Mouse (Mus musculus): Measurements from ENCODE around the gene Cplx3. TPM values are rescaled to one million over a fixed set of nuclear protein-coding genes. Genes with fewer than 3 reads are reported as not detected.
A peak's percentile ranks its signal among the peaks of the same experiment; 100 is the strongest.

Cplx3 gene
- total and polyA plus RNA-seq, 3 experiments = not detected

GRCm38 (mm10) chr9:57625674-57626500, 19.8 kb upstream of the Cplx3 start:
- Histone ChIP-seq H3K27ac (ENCODE audit: control insufficient read depth, low read depth, low read length) (no peak overlapping the region), H3K27me3 (ENCODE audit: control insufficient read depth in 1 of 2, insufficient read depth in 2 of 2, low read length in 2 of 2) (no peaks in the 10 kb centered on the region), H3K9ac (ENCODE audit: control insufficient read depth, low read depth, low read length, poor library complexity, severe bottlenecking) (no peak overlapping the region), H3K36me3 (ENCODE audit: control insufficient read depth in 1 of 2, insufficient read depth in 2 of 2, low read length in 2 of 2) (peaks cover 0 to 5% of the 10 kb centered on the region in 2 experiments; a peak in 1 of 4 replicates), H3K79me2 (ENCODE audit: control insufficient read depth, insufficient read depth, low read length, poor library complexity) (no peaks in the 10 kb centered on the region), H3K9me3 (replicated peaks; ENCODE audit: insufficient read depth, low read length) (no peaks in the 10 kb centered on the region), H3K4me1 (ENCODE audit: control insufficient read depth in 1 of 2, insufficient read depth in 2 of 2, low read length in 2 of 2) (0 out of 4 replicates have a peak, but pooled peaks cover 0 to 3% of the 10 kb centered on the region in 2 experiments), H3K4me3 (ENCODE audit: control insufficient read depth in 1 of 2, insufficient read depth in 1 of 2, low read depth in 2 of 2, low read length in 2 of 2) (no peak overlapping the region)
- TF ChIP-seq MAZ (IDR thresholded peaks at IDR 0.05; ENCODE audit: low read depth, low read length) (no peak), NELFE (IDR thresholded peaks at IDR 0.05; ENCODE audit: low read depth, low read length) (no peak), GABPA (IDR thresholded peaks at IDR 0.05; ENCODE audit: low read depth, low read length) (no peak), MXI1 (IDR thresholded peaks at IDR 0.05; ENCODE audit: low read depth, low read length) (no peak), ETS1 (IDR thresholded peaks at IDR 0.05; ENCODE audit: low read depth, low read length) (no peak), RCOR1 (IDR thresholded peaks at IDR 0.05; ENCODE audit: low read depth, low read length) (no peak), TAL1 (IDR thresholded peaks at IDR 0.05; ENCODE audit: low read length) (no peak)
- DNase-seq (ENCODE audit: low read depth, low spot score) = no peak

GRCm38 (mm10) chr9:57624295-57624694, 18.2 kb upstream of the Cplx3 start:
- H3K27ac ChIP-seq (ENCODE audit: control insufficient read depth, low read depth, low read length) = no peak overlapping the region
- H3K79me2 ChIP-seq (ENCODE audit: control insufficient read depth, insufficient read depth, low read length, poor library complexity) = no peaks in the 10 kb centered on the region
- H3K9ac ChIP-seq (ENCODE audit: control insufficient read depth, low read depth, low read length, poor library complexity, severe bottlenecking) = no peak overlapping the region
- no peaks in the 10 kb centered on the region for H3K9me3 ChIP-seq (replicated peaks; ENCODE audit: insufficient read depth, low read length)
- 0 out of 4 replicates have a peak, but pooled peaks cover 0 to 3% of the 10 kb centered on the region in 2 experiments for H3K4me1 ChIP-seq (ENCODE audit: control insufficient read depth in 1 of 2, insufficient read depth in 2 of 2, low read length in 2 of 2)
- peaks cover 0 to 2% of the 10 kb centered on the region in 2 experiments; a peak in 1 of 4 replicates for H3K36me3 ChIP-seq (ENCODE audit: control insufficient read depth in 1 of 2, insufficient read depth in 2 of 2, low read length in 2 of 2)
- no peak for DNase-seq (ENCODE audit: low read depth, low spot score)
- no peak overlapping the region for H3K4me3 ChIP-seq (ENCODE audit: control insufficient read depth in 1 of 2, insufficient read depth in 1 of 2, low read depth in 2 of 2, low read length in 2 of 2)
- H3K27me3 ChIP-seq (ENCODE audit: control insufficient read depth in 1 of 2, insufficient read depth in 2 of 2, low read length in 2 of 2) = no peaks in the 10 kb centered on the region
- no peak for TF ChIP-seq UBTF (IDR thresholded peaks at IDR 0.05; ENCODE audit: borderline replicate concordance, insufficient read depth, low read depth, low read length)
- TF ChIP-seq ZMIZ1 (IDR thresholded peaks at IDR 0.05; ENCODE audit: low read depth, low read length) = no peak
- no peak for TF ChIP-seq JUND (IDR thresholded peaks at IDR 0.05; ENCODE audit: low read depth, low read length)
- no peak for TF ChIP-seq TCF12 (IDR thresholded peaks at IDR 0.05; ENCODE audit: low read depth, low read length)
- TF ChIP-seq POLR2AphosphoS2 (IDR thresholded peaks at IDR 0.05; ENCODE audit: low read length) = peak; percentile 77

- Histone ChIP-seq H3K27ac (ENCODE audit: control insufficient read depth, low read depth, low read length) (no peak within 1 kb of the TSS), H3K36me3 (ENCODE audit: control insufficient read depth in 1 of 2, insufficient read depth in 2 of 2, low read length in 2 of 2) (no peaks in the 10 kb centered on the region), H3K79me2 (ENCODE audit: control insufficient read depth, insufficient read depth, low read length, poor library complexity) (no peaks in the 10 kb centered on the region), H3K27me3 (ENCODE audit: control insufficient read depth in 1 of 2, insufficient read depth in 2 of 2, low read length in 2 of 2) (no peaks in the 10 kb centered on the region), H3K9ac (ENCODE audit: control insufficient read depth, low read depth, low read length, poor library complexity, severe bottlenecking) (no peak within 1 kb of the TSS), H3K9me3 (replicated peaks; ENCODE audit: insufficient read depth, low read length) (no peaks in the 10 kb centered on the region), H3K4me3 (ENCODE audit: control insufficient read depth in 1 of 2, insufficient read depth in 1 of 2, low read depth in 2 of 2, low read length in 2 of 2) (no peak within 1 kb of the TSS), H3K4me1 (ENCODE audit: control insufficient read depth in 1 of 2, insufficient read depth in 2 of 2, low read length in 2 of 2) (peaks cover 0 to 7% of the 10 kb centered on the region in 2 experiments; a peak in 1 of 4 replicates)
- DNase-seq (ENCODE audit: low read depth, low spot score) = no peak
- TF ChIP-seq KAT2A (conservative IDR thresholded peaks at IDR 0.05; ENCODE audit: low read depth, low read length) (no peak), MAZ (IDR thresholded peaks at IDR 0.05; ENCODE audit: low read depth, low read length) (no peak), ZMIZ1 (IDR thresholded peaks at IDR 0.05; ENCODE audit: low read depth, low read length) (no peak), BHLHE40 (IDR thresholded peaks at IDR 0.05; ENCODE audit: borderline replicate concordance, low read depth, low read length) (no peak), TAL1 (IDR thresholded peaks at IDR 0.05; ENCODE audit: low read length) (no peak), CTCF (IDR thresholded peaks at IDR 0.05 in 2 of 3, conservative IDR thresholded peaks at IDR 0.05 in 1 of 3; ENCODE audit: control insufficient read depth in 1 of 3, insufficient read depth in 1 of 3, low read depth in 2 of 3, low read length in 3 of 3, poor library complexity in 1 of 3, severe bottlenecking in 1 of 3) (no peak), ELF1 (IDR thresholded peaks at IDR 0.05; ENCODE audit: low read depth, low read length) (no peak), POLR2A (IDR thresholded peaks at IDR 0.05; ENCODE audit: control insufficient read depth in 1 of 2, insufficient read depth in 1 of 2, low read depth in 1 of 2, low read length in 2 of 2, poor library complexity in 1 of 2) (no peak), EP300 (IDR thresholded peaks at IDR 0.05; ENCODE audit: low read depth in 1 of 2, low read length in 2 of 2) (no peak), MEF2A (IDR thresholded peaks at IDR 0.05; ENCODE audit: extremely low read depth, insufficient replicate concordance, low read depth, low read length, poor library complexity, severe bottlenecking) (no peak), NELFE (IDR thresholded peaks at IDR 0.05; ENCODE audit: low read depth, low read length) (no peak), CHD2 (IDR thresholded peaks at IDR 0.05; ENCODE audit: low read length) (no peak), POLR2AphosphoS5 (IDR thresholded peaks at IDR 0.05; ENCODE audit: borderline replicate concordance, low read depth, low read length) (no peak), HCFC1 (IDR thresholded peaks at IDR 0.05; ENCODE audit: low read depth, low read length) (no peak), E2F4 (IDR thresholded peaks at IDR 0.05; ENCODE audit: borderline replicate concordance, low read depth, low read length) (no peak), GABPA (IDR thresholded peaks at IDR 0.05; ENCODE audit: low read depth, low read length) (no peak), ETS1 (IDR thresholded peaks at IDR 0.05; ENCODE audit: low read depth, low read length) (no peak)
Observed at GRCm38 (mm10) chr9:57620674-57621073, 14.6 kb upstream of the Cplx3 start, which contains the start of gene Lman1l. Lman1l (minus strand) TSS chr9:57620774.
